Mouse (Mus musculus) embryonic fibroblast, embryonic 13.5 days (primary cell): ENCODE data around the gene Cdc14b. TPM values are rescaled to one million over a fixed set of nuclear protein-coding genes. Genes with fewer than 3 reads are reported as not detected.

Source experiments
- H3K27ac ChIP-seq: 2 replicates; pipeline ENCODE4 v1.5.1; 2012; ENCODE audit warnings: low read length, control low read depth, inconsistent platforms; ENCODE audit not compliant: insufficient read depth
- H3K4me1 ChIP-seq: 2 replicates; pipeline ENCODE4 v1.6.1; 2011; ENCODE audit warnings: low read length; ENCODE audit not compliant: control insufficient read depth, insufficient read depth
- H3K4me3 ChIP-seq: 2 replicates; pipeline ENCODE4 v1.5.1; 2011; ENCODE audit warnings: mild to moderate bottlenecking, control low read depth, low read length; ENCODE audit not compliant: insufficient read depth
- CTCF ChIP-seq: IDR thresholded peaks from 2 replicates; pipeline ENCODE4 v1.5.1; 2011; ENCODE audit warnings: mild to moderate bottlenecking, control low read depth, low read length, moderate library complexity, borderline replicate concordance; ENCODE audit not compliant: insufficient read depth
- POLR2A ChIP-seq: IDR thresholded peaks from 2 replicates; pipeline ENCODE4 v1.6.1; 2011; ENCODE audit warnings: low read depth, mild to moderate bottlenecking, control low read depth, low read length, moderate library complexity
- polyA plus RNA-seq: library from polyadenylated mRNA; stranded (reverse); fragments of >200 nt; gene quantifications from 2 replicates; pipeline ENCODE4 v1.2.4, GENCODE M21; 2011; ENCODE audit warnings: low read depth; ENCODE audit not compliant: missing spikeins, insufficient read length

Gene Cdc14b
- polyA plus RNA-seq, 1 experiment = 18.5 TPM

DNA sequence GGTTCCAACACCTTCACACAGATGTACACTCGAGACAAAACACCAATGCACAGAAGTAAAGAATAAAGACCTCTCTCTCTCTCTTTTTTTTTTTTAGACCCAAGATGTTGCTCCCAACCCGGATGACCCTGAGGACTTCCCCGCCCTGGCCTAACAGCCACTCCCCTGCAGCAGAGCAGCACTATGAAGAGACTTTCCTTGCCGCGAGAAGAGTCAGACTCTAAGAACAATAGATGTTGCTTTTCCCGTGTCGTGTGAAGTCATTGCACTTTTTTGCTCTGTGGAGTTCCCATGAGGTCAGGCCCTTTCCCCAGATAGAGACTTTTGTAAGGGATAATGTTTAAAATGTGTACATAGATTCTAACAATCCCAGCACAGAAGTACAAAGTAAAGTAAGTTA lies 89.9 kb downstream of the Cdc14b start:
- H3K4me3 ChIP-seq = no peak overlapping the region
- H3K4me1 ChIP-seq = no peaks in the 10 kb centered on the region; the same call in 1 of the 2 replicates
- no peak for TF ChIP-seq POLR2A
- TF ChIP-seq CTCF = no peak
- no peak overlapping the region for H3K27ac ChIP-seq

- Histone ChIP-seq H3K4me1 (no peaks in the 10 kb centered on the region; the same call in 1 of the 2 replicates), H3K4me3 (no peak overlapping the region), H3K27ac (no peak overlapping the region)
- TF ChIP-seq CTCF (no peak), POLR2A (no peak)
Observed at GRCm38 (mm10) chr13:64184361-64184760, 90.7 kb downstream of the Cdc14b start.

- TF ChIP-seq POLR2A (no peak), CTCF (no peak)
- Histone ChIP-seq H3K4me3 (no peak overlapping the region), H3K4me1 (no peaks in the 10 kb centered on the region; the same call in 1 of the 2 replicates), H3K27ac (no peak overlapping the region)
Observed at GRCm38 (mm10) chr13:64183583-64183982, 91.5 kb downstream of the Cdc14b start.

DNA sequence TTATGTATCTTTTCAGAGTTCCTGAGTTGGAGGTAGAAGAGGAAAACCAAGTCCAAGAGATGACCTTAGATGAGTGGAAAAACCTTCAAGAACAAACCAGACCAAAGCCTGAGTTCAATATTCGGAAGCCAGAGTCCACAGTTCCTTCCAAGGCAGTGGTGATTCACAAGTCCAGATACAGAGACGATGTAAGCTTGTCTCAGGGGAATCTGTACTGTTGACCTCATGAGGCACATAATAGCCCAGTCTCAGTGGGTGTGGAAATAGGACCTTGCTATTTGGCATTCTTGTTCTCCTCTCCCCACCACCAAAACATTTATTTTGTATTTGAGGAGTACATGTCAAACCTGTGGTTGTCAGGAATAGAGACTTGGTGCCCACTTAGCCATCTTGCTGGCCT lies 93.0 kb downstream of the Cdc14b start:
- Histone ChIP-seq H3K4me1 (no peaks in the 10 kb centered on the region; the same call in 1 of the 2 replicates), H3K4me3 (no peak overlapping the region), H3K27ac (no peak overlapping the region)
- TF ChIP-seq POLR2A (no peak), CTCF (no peak)

DNA sequence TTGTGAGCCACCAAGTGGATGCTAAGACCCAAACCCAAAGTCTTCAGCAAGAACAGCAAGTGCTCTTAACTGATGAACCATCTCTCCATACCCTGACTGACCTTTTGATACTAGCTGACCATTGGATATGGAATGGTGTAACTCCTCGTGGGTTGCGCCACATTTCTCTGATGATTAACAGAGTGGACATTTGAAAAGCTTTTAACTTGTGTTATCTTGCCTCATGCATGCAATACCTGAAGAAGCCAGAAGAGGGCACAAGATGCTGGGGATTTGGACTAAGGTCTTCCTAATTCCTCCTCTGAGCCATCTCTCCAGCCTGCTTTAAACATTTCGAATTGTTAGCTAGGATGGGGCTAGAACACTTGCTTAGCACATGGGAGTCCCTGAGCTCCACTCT lies 94.2 kb downstream of the Cdc14b start:
- TF ChIP-seq POLR2A = no peak
- TF ChIP-seq CTCF = no peak
- H3K4me3 ChIP-seq = no peak overlapping the region
- no peak overlapping the region for H3K27ac ChIP-seq
- H3K4me1 ChIP-seq = no peaks in the 10 kb centered on the region; the same call in 1 of the 2 replicates

GRCm38 (mm10) chr13:64180300-64180699 lies 94.8 kb downstream of the Cdc14b start:
- TF ChIP-seq CTCF (no peak), POLR2A (no peak)
- H3K4me3 ChIP-seq = no peak overlapping the region
- H3K4me1 ChIP-seq = no peaks in the 10 kb centered on the region; the same call in 1 of the 2 replicates
- H3K27ac ChIP-seq = no peak overlapping the region

GRCm38 (mm10) chr13:64178746-64179652 lies 96.1 kb downstream of the Cdc14b start:
- Histone ChIP-seq H3K27ac (no peak overlapping the region), H3K4me1 (no peaks in the 10 kb centered on the region; the same call in 1 of the 2 replicates), H3K4me3 (no peak overlapping the region)
- no peak for TF ChIP-seq CTCF
- TF ChIP-seq POLR2A = no peak

DNA sequence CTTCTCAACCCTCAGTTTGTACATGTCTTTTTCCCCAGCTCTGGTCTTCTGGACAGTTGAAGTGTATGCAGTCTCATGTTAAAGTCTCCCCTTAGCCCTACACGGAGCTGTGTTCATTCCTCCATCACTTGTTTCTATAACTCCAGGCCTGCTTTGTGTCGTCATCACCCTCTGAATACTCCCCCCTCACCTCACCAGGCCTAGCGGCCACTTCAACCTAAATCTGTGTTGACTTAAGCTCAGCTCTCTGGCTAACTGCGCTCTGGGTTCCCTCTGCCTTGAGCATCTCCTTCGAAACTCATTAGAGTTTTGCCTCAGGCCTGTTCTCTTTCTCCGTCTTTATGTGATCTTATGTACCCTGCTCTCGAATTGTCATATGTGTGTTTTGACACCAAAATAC lies 97.1 kb downstream of the Cdc14b start:
- no peaks in the 10 kb centered on the region; the same call in 1 of the 2 replicates for H3K4me1 ChIP-seq
- TF ChIP-seq CTCF = no peak
- TF ChIP-seq POLR2A = no peak
- no peak overlapping the region for H3K4me3 ChIP-seq
- H3K27ac ChIP-seq = no peak overlapping the region

DNA sequence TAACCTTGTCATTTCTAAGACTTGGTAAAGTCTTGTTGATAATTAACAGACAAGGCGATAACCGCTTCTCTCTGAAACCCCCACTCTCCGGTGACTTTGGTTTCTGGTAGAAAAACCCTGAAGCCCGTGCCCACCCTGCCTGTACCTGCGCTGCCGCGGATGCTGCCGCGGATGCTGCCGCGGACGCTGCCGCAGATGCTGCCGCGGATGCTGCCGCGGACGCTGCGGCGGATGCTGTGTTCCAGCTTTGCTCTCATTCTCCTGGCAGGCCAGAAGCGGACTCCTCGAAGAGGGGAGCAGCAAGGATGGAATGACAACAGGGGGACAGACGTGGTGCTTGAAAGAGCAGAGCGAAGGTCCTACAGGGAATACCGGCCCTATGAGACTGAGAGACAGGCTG lies 105.3 kb downstream of the Cdc14b start:
- no peaks in the 10 kb centered on the region for H3K4me1 ChIP-seq
- TF ChIP-seq CTCF (no peak), POLR2A (no peak)
- no peak overlapping the region for H3K4me3 ChIP-seq
- H3K27ac ChIP-seq = no peak overlapping the region

GRCm38 (mm10) chr13:64163147-64163715 lies 111.9 kb downstream of the Cdc14b start:
- no peak overlapping the region for H3K27ac ChIP-seq
- H3K4me1 ChIP-seq = peaks cover 4% of the 10 kb centered on the region; the same call in 1 of the 2 replicates
- peak overlapping the region; percentile 72 for H3K4me3 ChIP-seq
- no peak for TF ChIP-seq CTCF
- TF ChIP-seq POLR2A = no peak
